Mouse (Mus musculus): ENCODE measurements at regions not wholly inside any gene's neighbourhood (a gene's known extent, or its start where the extent isn't known, plus 50 kb on each side); places are given as distances from the start of the nearest gene placed in this dataset.

DNA sequence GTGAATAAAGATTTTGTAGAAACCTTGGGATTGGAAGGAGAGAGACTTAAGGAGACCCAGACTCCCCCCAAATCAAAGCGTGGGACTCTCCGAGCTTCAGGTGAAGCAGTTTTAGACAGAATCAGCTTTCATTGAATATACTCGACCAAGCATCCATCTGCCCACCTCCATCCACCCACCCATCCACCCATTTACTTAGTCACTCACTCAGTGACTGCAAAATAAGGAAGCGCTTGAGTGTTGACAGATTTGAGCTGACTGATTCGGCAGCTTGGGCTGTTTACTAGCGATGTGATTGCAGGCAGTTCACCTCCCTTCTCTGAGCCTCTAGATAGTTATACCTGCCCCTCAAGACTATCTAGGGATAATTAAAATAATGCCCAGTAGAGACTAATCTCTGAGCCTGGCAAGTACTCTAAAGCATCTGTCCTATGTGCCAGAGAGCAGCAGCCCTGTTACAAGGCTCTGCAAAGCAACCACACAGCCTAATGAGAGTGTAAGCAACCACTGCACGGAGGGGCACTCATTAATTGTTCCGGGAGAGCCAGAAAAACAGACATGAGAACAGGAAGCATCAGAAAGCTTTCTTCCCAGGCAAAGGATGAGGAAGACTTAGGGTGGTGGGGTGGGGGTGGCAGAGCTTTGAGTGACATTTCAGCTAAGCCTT, 151.9 kb upstream of the Rybp start:
- ATAC-seq (no peak), DNase-seq (ENCODE audit: low read depth, low spot score) (no peak)
- no peak for TF ChIP-seq CTCF (IDR thresholded peaks at IDR 0.05)
- H3K27me3 ChIP-seq, result peaks cover 23% of the 10 kb centered on the region
- ChIA-PET POLR2A (interaction anchor here (0.6 kb wide), 1 partner anchor 65 kb away, joined by 5 read pairs; no protein-coding TSS in a partner anchor), CTCF (interaction anchor here (1.7 kb wide), 1 partner anchor 27 kb away, joined by 4 read pairs; no protein-coding TSS in a partner anchor)
- in situ Hi-C loops (cut with MboI; ENCODE audit: low pct_unique_long_range_greater_than_20kb), result no loop called here

DNA sequence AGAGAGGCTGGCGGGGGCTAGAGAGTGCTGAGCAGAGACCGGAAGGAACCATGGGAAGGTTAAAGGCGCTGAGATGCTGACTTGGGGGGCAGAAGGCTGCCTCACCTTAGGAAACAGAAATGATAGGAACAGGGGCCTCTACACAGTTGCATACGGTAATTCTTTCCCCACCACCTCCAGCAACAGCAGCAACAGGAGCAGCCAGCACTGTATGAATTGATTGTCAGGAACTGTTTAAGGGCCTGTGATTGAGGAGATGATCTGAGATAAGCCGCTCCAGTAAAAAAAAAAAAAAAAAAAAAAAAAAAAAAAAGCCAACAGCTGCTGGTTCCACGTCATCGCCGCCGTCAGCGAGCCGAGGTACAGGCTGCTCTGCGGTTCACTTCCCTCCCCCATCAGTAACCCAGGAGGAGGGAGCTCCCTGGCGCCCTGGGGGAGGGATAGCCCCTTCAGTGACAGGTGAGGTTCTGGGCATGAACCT, 151.3 kb upstream of the Rybp start:
- H3K27me3 ChIP-seq, result peaks cover 16% of the 10 kb centered on the region
- DNase-seq (ENCODE audit: low read depth, low spot score) (no peak), ATAC-seq (no peak)
- CTCF ChIA-PET, result no interaction called here
- in situ Hi-C loops (cut with MboI; ENCODE audit: low pct_unique_long_range_greater_than_20kb), result no loop called here
- no peak for TF ChIP-seq CTCF (IDR thresholded peaks at IDR 0.05)
- POLR2A ChIA-PET, result interaction anchor here (0.6 kb wide), 1 partner anchor 66 kb away, joined by 5 read pairs; no protein-coding TSS in a partner anchor

DNA sequence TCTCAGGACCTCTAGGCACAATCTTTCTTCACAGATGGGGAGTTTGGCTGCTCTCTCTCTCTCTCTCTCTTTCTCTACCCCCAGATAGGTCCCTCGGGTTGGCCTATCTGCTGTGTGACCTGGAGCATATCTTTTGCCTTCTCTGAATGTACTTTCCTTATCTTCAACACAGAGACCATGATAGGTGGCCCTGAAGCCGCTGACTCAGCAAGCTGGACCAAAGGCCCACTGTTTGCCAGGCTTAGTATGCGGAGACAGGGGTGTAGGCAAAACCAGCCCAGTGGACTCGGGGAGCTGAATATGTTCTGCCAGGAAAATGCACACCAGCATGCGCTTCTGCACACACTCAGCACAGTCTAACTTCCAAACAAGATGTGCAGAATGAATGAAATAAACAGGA, 150.7 kb upstream of the Rybp start:
- ChIA-PET CTCF (no interaction called here), POLR2A (no interaction called here)
- peaks cover 15% of the 10 kb centered on the region for H3K27me3 ChIP-seq
- in situ Hi-C loops (cut with MboI; ENCODE audit: low pct_unique_long_range_greater_than_20kb), result no loop called here
- DNase-seq (ENCODE audit: low read depth, low spot score) (no peak), ATAC-seq (no peak)
- no peak for TF ChIP-seq CTCF (IDR thresholded peaks at IDR 0.05)

DNA sequence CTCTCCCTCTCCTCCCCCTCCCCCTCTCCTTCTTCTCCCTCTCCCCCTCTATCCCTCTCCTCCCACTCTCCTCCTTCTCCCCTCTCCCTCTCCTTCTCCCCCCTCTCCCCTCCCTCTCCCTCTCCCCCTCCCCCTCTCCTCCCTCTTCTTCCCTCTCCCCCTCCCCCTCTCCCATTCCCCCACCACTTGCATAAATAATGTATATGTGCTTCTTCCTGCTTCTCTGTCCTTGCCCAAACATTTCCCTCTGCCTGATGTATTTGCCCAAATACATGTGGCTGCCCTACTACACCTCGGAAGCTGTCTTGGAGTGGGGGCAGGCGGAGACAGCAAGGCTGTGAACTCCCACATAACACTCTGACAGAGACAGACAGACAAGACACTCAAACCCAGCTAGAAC, 149.2 kb upstream of the Rybp start:
- ChIA-PET CTCF (no interaction called here), POLR2A (no interaction called here)
- in situ Hi-C loops (cut with MboI; ENCODE audit: low pct_unique_long_range_greater_than_20kb), result no loop called here
- ATAC-seq, result no peak
- no peak for DNase-seq (ENCODE audit: low read depth, low spot score)
- peaks cover 19% of the 10 kb centered on the region for H3K27me3 ChIP-seq
- no peak for TF ChIP-seq CTCF (IDR thresholded peaks at IDR 0.05)

DNA sequence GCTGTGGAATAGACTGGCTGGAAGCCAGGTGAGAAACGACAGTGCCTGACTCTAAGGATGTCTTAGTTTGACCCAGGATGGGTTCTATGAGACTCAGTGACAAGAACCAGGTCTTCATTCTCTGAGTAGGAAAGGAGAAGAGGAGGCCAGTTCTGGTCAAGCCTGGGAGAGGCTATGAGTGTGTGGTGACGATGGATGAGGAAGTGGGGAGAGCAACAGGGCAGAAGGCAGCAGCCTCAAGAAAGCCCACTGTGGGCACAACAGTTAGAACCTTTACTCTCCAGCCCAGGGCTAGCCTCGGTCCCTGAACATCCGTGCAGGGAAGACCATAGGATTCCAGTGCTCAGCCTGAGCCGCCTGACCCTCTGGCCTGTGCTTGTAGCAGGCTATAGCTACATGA, 147.9 kb upstream of the Rybp start:
- CTCF ChIA-PET, result no interaction called here

DNA sequence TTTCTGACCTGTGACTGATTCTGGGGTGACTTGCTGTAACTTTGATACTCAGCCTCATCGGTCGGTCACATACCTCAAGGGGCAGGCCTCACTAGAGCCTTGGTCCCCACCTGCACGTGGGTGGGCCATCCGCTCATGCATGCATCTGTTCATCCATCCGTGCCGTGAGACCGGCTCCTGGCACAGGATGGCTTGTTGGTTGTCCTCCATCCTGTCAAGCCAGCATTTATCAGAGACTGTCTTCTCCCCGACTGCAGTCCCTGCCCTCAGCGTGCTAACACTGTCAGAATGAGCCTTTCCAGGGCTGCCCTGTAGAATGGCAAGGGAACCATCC, 146.2 kb upstream of the Rybp start:
- POLR2A ChIA-PET, result no interaction called here
- no peak for TF ChIP-seq CTCF (IDR thresholded peaks at IDR 0.05)
- CTCF ChIA-PET, result no interaction called here
- H3K27me3 ChIP-seq, result peaks cover 19% of the 10 kb centered on the region
- in situ Hi-C loops (cut with MboI; ENCODE audit: low pct_unique_long_range_greater_than_20kb), result no loop called here
- no peak for DNase-seq (ENCODE audit: low read depth, low spot score)
- no peak for ATAC-seq

More for the DNA sequence above, 147.9 kb upstream of the Rybp start:
- in situ Hi-C loops (cut with MboI; ENCODE audit: low pct_unique_long_range_greater_than_20kb), result no loop called here
- DNase-seq (ENCODE audit: low read depth, low spot score) (no peak), ATAC-seq (no peak)
- H3K27me3 ChIP-seq, result peaks cover 19% of the 10 kb centered on the region
- no peak for TF ChIP-seq CTCF (IDR thresholded peaks at IDR 0.05)
- POLR2A ChIA-PET, result no interaction called here

DNA sequence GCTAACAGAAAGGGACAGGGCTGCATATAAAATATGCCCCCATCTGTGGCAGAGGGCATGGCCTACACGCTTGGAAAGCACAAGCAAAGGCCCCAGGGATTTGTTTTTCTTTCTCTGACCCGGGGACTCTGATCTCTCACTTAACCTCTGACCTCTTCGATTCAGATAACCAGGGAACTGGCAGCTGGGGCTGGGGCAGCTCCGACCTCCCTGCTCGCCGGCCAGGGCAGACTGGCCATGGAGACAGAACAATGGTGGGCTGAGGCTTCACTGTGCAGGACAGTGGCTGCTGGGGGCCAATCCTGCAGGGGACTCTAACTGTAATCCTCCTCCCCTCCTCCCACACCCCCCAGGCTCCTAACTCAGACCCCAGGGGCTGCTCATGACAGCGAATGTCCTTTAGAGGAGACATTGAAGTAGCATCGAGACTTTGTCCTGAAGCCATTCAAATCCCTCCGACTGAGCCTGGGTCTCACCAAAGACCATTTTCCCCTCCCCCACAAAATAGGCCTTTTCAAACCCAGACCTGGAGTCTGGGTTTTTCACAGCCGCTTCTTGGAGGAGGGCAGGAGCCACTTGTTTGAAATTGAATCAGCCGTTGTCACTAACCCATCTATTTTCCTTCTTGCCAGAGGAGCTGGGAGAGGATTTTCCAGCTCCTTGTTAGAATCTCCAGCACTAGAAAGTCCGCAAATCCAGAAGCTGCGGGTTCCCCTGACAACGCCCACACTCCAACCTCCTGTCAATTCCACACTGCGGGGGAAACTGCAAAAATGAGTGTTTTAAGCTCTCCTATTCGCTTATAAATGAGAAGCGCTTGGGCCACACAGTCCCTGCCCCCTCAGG, 145.6 kb upstream of the Rybp start:
- ChIA-PET CTCF (no interaction called here), POLR2A (no interaction called here)
- DNase-seq (ENCODE audit: low read depth, low spot score), result no peak
- no peak for TF ChIP-seq CTCF (IDR thresholded peaks at IDR 0.05)
- ATAC-seq, result no peak
- peaks cover 19% of the 10 kb centered on the region for H3K27me3 ChIP-seq
- in situ Hi-C loops (cut with MboI; ENCODE audit: low pct_unique_long_range_greater_than_20kb), result no loop called here

DNA sequence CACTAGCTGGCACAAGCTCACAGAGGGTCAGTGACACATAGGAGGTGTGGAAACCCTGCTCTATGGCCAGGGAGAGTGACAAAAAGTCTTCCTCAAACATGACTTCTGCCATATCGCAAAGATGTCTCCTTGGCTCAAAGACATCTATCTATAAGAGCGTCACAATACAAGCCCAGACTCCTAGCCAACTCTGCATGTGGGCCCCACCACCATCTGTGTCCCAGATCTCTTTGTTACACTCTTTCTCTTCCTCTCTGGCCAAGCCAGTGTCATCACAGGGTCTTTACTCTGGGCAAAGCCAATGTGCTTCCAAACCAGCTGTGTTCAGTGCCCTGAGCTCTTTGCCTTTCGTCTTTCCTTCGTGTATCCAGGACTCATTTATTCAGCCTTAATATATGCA, 143.0 kb upstream of the Rybp start:
- DNase-seq (ENCODE audit: low read depth, low spot score), result no peak
- no peak for TF ChIP-seq CTCF (IDR thresholded peaks at IDR 0.05)
- ChIA-PET CTCF (no interaction called here), POLR2A (no interaction called here)
- peaks cover 18% of the 10 kb centered on the region for H3K27me3 ChIP-seq
- no peak for ATAC-seq
- in situ Hi-C loops (cut with MboI; ENCODE audit: low pct_unique_long_range_greater_than_20kb), result no loop called here

DNA sequence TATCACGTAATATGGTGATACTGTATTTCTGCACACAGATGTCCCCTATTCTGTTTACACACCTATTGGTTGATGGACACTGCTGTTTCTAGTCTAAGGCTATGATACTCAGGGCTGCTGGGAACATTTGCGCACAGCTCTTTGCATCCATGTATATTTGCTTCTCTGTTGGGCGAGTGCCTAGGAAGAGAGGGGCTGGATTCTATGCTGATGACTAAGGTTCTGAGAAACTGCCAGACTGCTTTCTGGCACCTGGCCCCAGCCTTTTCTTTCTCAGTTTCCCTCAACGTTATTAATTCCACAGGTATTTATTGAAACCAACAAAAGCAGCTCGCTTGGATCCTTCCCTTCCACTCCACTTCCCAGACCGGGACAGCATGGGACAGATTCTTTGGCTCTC, 142.2 kb upstream of the Rybp start:
- ChIA-PET CTCF (interaction anchor here (1.2 kb wide), 1 partner anchor 12 kb away, joined by 3 read pairs; no protein-coding TSS in a partner anchor), POLR2A (interaction anchor here (1.1 kb wide), 1 partner anchor 9 kb away, joined by 3 read pairs; no protein-coding TSS in a partner anchor)
- ATAC-seq (no peak), DNase-seq (ENCODE audit: low read depth, low spot score) (no peak)
- peaks cover 13% of the 10 kb centered on the region for H3K27me3 ChIP-seq
- in situ Hi-C loops (cut with MboI; ENCODE audit: low pct_unique_long_range_greater_than_20kb), result no loop called here
- TF ChIP-seq CTCF (IDR thresholded peaks at IDR 0.05), result no peak

DNA sequence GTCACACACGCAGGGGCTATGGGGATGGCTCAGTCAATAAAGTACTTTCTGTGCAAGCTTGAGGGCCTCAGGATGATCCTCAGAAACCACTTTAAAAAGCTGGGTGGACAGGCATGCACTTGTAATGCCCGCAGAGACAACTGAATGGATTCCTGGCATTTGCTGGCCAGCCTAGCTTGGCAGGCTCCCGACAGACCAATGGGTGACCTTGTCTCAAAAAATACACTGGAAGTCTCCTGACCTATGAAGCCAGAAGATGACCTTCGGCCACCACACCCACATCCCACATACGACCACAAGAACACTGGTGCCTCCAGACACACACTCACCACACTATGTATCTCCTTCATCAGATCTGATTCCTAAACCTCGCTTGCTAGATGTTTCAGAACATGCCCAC, 141.5 kb upstream of the Rybp start:
- TF ChIP-seq CTCF (IDR thresholded peaks at IDR 0.05), result no peak
- peaks cover 13% of the 10 kb centered on the region for H3K27me3 ChIP-seq
- CTCF ChIA-PET, result interaction anchor here (1.2 kb wide), 1 partner anchor 11 kb away, joined by 3 read pairs; no protein-coding TSS in a partner anchor
- no peak for ATAC-seq
- in situ Hi-C loops (cut with MboI; ENCODE audit: low pct_unique_long_range_greater_than_20kb), result no loop called here
- DNase-seq (ENCODE audit: low read depth, low spot score), result no peak
- POLR2A ChIA-PET, result interaction anchor here (1.1 kb wide), 1 partner anchor 8 kb away, joined by 3 read pairs; no protein-coding TSS in a partner anchor

DNA sequence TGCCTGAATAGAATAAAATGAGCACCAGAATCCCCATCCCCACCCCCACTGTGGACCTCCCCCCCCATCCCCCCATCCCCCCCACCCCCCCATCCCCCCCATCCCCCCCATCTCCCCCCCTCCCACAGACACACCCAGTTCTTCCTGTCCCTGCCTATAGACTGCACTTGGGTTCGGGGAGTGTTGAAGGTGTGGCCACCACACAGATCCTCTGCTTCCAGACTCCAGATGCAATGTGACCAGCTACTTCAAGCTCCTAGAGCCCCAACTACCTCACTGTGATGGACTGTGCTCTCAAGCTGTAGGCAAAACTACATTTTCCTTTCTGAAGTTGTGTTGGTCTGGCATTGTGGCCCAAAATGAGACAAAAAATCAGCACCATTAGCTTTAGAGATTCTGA, 138.3 kb upstream of the Rybp start:
- CTCF ChIA-PET, result no interaction called here
- TF ChIP-seq CTCF (IDR thresholded peaks at IDR 0.05), result no peak
- in situ Hi-C loops (cut with MboI; ENCODE audit: low pct_unique_long_range_greater_than_20kb), result no loop called here
- ATAC-seq (no peak), DNase-seq (ENCODE audit: low read depth, low spot score) (no peak)
- POLR2A ChIA-PET, result no interaction called here
- peaks cover 16% of the 10 kb centered on the region for H3K27me3 ChIP-seq
